Mouse (Mus musculus) G1E (cell line): Measurements from ENCODE around the gene Cmah.
"Not testable (repeated sequence)": the region's sequence is repeated elsewhere in the genome, so short reads cannot be mapped to it uniquely, and the experiment has no call there.

ENCODE experiments used
- CTCF ChIP-seq: IDR thresholded peaks from 2 replicates; pipeline ENCODE4 v1.5.1; 2012; ENCODE audit warnings: low read depth, low read length, inconsistent platforms, mixed read lengths
- GATA1 ChIP-seq: IDR thresholded peaks from 2 replicates; pipeline ENCODE4 v1.6.1; 2012; ENCODE audit warnings: borderline replicate concordance, low read length, inconsistent platforms, mixed read lengths
- POLR2AphosphoS5 ChIP-seq: IDR thresholded peaks from 2 replicates; pipeline ENCODE4 v1.6.1; 2012; ENCODE audit warnings: low read depth, low read length, inconsistent platforms; ENCODE audit not compliant: insufficient replicate concordance

DNA sequence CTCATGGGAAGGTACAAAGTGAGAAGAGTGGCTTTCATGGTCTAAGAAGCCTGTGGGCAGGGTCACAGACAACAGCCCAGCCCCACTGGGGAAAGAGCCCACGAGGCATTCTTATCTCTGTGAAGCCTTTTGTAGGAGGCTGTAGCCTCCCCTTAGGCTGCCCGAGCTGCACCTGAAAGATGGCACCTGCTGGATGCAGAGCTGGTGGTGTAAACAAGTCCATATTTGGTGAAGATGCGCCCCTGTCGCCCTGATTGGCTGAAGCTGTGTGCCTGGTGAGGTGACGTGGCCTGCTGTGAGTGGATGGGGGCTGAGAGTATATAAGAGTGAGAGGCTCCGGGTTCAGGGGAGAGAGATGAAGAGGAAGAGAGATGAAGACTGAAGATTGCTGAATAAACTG, 47.4 kb downstream of the Cmah start:
- not testable (repeated sequence) for TF ChIP-seq CTCF, POLR2AphosphoS5, GATA1
